Mouse (Mus musculus) thymus, postnatal 25 days (tissue): ENCODE data around the gene Zfpm1.
A peak's percentile ranks its signal among the peaks of the same experiment; 100 is the strongest.

Source experiments
- DNase-seq: peaks from one replicate; pipeline ENCODE4 v3.0.0; 2022

The Zfpm1 gene

GRCm38 (mm10) chr8:122282035-122282358 is at the start of gene Zfpm1:
Gene Zfpm1, plus strand, starts transcription at chr8:122282141.
- no peak for DNase-seq

- no peak for DNase-seq
These were observed 47.9 kb upstream of the Zfpm1 start for GRCm38 (mm10) chr8:122234055-122234454.

GRCm38 (mm10) chr8:122236521-122236920 is 45.4 kb upstream of the Zfpm1 start:
- no peak for DNase-seq

- DNase-seq: no peak
These were observed 43.7 kb upstream of the Zfpm1 start for GRCm38 (mm10) chr8:122238225-122238624.

- no peak for DNase-seq
These were observed 43.2 kb upstream of the Zfpm1 start for GRCm38 (mm10) chr8:122238731-122239130.

- no peak for DNase-seq
These were observed 41.5 kb upstream of the Zfpm1 start for GRCm38 (mm10) chr8:122240241-122241026.

GRCm38 (mm10) chr8:122243310-122243709 is 38.6 kb upstream of the Zfpm1 start:
- DNase-seq: no peak

- DNase-seq: no peak
These were observed 36.8 kb upstream of the Zfpm1 start for GRCm38 (mm10) chr8:122245161-122245560.

GRCm38 (mm10) chr8:122246257-122247211 is 35.4 kb upstream of the Zfpm1 start:
- DNase-seq: no peak

- no peak for DNase-seq
These were observed 30.2 kb upstream of the Zfpm1 start for GRCm38 (mm10) chr8:122251739-122252138.

- DNase-seq: no peak
These were observed 29.6 kb upstream of the Zfpm1 start for GRCm38 (mm10) chr8:122252366-122252765.

GRCm38 (mm10) chr8:122259351-122259750 is 22.6 kb upstream of the Zfpm1 start:
- DNase-seq: peak; percentile 72

GRCm38 (mm10) chr8:122260755-122261154 is 21.2 kb upstream of the Zfpm1 start:
- DNase-seq: no peak

- DNase-seq: no peak
These were observed 19.1 kb upstream of the Zfpm1 start for GRCm38 (mm10) chr8:122262835-122263234.

GRCm38 (mm10) chr8:122264243-122264642 is 17.7 kb upstream of the Zfpm1 start:
- no peak for DNase-seq

- DNase-seq: no peak
These were observed 16.4 kb upstream of the Zfpm1 start for GRCm38 (mm10) chr8:122265522-122265921.

- no peak for DNase-seq
These were observed 15.1 kb upstream of the Zfpm1 start for GRCm38 (mm10) chr8:122266867-122267266.

- no peak for DNase-seq
These were observed 13.1 kb upstream of the Zfpm1 start for GRCm38 (mm10) chr8:122268861-122269260.

GRCm38 (mm10) chr8:122269404-122269803 is 12.5 kb upstream of the Zfpm1 start:
- DNase-seq: peak; percentile 81

GRCm38 (mm10) chr8:122270555-122270954 is 11.4 kb upstream of the Zfpm1 start:
- no peak for DNase-seq

GRCm38 (mm10) chr8:122273152-122273551 is 8.8 kb upstream of the Zfpm1 start:
- DNase-seq: peak; percentile 89

GRCm38 (mm10) chr8:122273826-122274225 is 8.1 kb upstream of the Zfpm1 start:
- no peak for DNase-seq

- no peak for DNase-seq
These were observed 7.1 kb upstream of the Zfpm1 start for GRCm38 (mm10) chr8:122274651-122275391.
